Mouse (Mus musculus) kidney, postnatal 14 days (tissue): ENCODE data around the gene Kalrn.
A peak's percentile ranks its signal among the peaks of the same experiment; 100 is the strongest.

Experiments used
- DNase-seq: peaks from one replicate; pipeline ENCODE4 v3.0.0; 2022; ENCODE audit warnings: mixed read lengths

Gene Kalrn

DNA sequence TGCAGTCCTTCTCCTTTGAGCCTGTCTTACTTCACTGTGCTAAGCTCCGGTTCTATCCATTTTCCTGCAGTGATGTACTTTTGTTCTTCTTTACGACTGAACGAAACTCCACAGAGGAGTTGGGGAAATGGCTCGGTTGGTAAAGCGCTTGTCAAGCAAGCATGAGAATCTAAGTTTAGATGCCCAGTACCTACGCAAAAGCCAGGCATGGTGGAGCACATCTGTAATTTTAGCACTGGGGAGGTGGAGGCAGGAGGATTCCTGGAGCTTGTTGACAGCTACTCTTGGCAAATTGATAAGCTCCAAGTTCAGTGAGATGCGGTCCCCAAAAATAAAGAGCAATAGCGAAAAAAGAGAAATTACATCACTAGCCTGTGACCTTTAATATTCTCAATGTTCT, 82.1 kb downstream of the Kalrn start:
- DNase-seq: no peak

DNA sequence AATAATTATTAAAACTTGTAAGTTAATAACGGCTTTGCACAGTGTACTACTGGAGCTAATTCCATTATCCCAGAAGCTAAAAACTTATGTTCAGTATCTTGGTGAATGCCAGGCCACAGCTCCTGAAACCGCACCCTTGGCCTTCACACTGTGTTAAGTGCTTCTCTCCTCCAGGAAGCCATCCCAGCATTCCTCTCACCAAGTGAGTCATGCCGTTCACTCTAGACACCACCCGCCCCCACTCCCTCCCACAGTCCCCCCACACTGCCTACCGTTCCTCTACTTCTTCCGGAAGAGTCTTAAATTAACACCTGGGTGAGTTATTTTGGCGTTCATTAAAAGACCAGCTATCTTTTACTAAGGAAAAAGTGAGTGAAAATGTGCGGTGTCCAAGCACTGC, 82.8 kb downstream of the Kalrn start:
- DNase-seq: peak; percentile 16

DNA sequence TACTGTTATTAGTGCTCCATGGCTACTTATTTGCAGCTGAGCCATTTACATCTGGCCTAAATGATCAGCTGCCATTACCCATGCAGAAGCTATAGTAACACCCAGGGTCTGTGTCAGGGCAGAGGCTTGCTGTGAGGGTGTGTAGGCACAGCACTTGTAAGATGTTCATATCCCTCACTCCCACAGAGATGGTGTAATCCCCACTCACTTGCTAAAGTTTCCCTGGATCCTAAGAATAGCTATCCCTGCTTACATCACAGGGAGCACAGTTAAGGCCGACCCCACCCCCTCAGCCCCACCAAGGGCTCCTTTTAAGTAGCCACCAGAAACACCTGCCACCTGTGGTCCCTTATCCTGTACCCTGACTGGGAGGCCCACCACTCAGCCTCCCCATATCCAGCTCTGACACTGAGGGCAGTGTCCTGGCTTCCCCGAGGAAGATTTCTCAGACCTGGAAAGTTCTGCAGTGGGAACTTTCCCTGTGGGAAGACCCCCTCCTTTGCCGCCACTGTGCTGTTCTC, 83.5 kb downstream of the Kalrn start:
- DNase-seq: no peak

DNA sequence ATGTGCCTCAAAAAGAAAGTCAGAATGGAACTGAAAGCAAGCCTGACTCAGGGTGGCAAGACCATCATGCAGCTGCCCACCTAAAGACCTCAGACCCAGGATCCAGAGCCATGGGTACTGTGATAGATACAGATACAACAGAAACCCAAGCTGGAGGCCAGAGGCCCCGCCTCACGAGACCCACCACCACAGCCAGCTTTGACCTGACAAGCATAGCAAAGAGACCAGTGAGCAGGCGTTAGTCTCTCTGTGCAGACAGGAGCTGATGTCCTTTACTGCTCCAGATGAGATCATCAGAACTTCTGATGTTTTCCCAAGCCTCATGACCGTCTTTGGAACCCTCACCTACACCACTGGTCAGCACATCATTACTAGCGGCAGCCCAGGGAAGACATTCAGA, 85.5 kb downstream of the Kalrn start:
- DNase-seq: no peak

DNA sequence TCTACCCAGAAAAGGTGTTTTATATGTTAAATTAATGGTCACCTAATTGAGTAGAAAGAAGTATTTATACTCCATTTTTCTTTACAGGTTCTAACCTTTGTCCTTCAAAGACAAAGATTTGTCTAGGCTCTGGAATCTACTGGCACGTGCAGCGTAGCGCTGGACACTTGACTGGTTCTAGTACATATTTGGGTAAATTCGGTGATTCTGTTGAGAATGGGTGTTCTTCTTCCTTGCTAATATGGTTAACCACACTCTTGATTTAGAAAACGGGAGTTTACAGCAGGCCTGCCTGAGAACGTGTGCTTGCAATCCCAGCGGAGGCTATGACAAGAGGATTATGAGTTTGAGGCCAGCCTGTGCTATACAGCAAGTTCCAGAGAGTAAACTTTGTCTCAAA, 86.1 kb downstream of the Kalrn start:
- DNase-seq: no peak

DNA sequence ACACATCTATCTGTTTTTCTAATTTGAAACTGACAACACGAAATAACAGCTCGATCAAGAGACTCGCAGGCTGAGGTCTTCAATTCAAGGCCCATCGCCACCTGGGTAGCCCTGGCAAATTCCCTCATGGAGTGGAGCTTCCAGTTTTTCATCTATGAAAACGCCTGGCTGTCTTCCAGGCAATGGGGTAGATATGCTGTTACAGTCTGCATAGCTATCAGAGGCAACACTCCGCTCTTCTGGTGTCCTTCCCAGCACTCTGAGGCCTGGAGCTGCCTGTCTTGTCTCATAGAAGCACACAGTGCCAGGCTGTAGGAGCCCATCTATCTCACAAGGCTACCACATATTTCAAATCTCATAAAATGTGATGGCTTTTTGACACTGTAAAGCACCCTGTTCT, 87.8 kb downstream of the Kalrn start:
- no peak for DNase-seq

DNA sequence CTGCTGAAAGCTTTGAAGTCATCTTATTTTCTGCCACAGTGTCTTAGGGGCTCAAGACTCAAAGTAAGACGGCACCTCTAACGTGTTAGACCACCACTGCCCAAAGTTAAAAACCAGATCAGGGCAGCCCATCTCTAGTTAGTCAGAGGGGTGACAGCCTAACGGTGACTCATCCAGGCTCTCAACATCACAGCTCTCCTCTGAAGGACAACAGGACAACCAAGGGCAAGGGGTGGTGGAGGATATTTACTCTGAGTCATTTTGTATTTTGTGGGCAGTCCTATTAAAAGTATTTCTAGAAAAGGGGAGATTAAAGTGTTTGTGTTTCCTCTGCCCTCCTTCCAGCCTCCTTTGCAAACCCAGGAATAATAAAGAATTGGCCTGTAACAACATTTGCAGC, 88.4 kb downstream of the Kalrn start:
- no peak for DNase-seq

DNA sequence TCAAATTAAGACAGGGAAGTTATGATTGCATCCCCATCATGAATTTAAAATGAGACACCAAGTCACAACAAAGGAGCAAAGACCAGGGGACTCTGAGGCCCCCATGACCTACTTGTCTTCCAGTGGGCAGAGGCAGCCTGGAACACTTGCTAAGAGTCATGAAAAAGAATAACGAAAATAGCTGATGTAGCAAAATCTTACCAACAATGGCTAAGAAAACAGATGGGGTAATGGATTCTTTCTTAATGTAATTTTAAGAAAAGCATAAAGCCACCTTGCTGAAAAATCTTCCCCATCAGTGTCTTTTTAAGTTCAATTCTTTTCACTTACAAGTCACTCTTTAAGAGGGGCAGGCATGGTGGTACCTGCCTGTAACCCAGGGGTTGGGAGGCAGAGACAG, 89.1 kb downstream of the Kalrn start:
- DNase-seq: no peak

DNA sequence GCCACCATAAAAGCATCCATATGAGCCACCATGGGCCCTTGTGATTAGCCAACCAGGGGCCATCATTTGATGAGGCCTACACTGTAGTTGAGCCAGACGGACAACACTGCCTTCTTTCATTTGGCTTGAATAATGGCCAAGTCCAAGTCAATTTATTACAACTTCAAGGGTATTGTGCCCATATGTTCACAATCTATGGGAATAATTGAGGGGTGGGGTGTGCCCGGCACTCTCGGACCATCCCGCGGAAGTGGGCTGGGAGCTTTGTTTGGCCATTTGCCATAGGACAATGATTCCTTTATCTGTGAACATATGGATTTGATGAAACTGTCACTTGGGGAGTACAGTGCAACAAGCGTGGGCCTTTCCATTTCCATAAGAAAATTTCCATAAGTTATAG, 89.6 kb downstream of the Kalrn start:
- no peak for DNase-seq

DNA sequence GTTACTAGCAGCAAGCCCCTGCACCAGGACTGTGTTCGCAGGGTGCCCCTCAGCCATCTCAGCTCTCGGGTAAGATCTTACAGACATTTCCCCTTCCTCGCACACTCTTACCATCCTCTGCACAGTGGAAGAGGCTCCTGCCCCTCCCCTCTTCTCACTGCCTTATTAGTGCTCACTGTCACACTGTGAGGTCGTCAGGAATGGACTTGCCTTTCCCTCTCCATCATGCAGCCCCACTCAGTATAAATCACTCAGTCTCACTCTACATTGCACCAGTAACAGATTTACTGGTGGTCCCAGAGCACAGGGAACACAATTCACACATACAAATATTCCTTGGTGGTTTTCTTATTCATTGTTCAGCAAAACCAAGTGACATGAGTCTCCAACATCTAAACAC, 98.6 kb downstream of the Kalrn start:
- DNase-seq: no peak

DNA sequence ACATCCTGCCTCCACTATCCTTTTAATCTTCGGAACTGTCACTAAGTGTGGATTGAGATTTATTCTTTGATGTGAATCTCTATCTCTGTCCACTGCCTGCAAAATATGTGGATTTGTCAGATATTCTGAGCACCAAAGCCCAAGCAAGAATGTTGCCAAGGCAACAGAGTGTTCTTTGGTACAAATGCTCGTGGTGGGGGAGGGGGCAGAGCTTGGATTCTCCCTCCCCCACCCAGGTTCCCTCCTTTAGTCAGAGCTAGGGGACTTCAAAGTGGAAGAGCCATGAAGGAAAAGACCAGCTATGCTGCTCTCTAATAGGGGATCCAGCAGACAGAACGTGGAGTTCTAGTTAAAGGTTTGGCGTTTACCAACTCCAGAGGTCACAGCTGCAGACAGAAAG, 99.4 kb downstream of the Kalrn start:
- no peak for DNase-seq

DNA sequence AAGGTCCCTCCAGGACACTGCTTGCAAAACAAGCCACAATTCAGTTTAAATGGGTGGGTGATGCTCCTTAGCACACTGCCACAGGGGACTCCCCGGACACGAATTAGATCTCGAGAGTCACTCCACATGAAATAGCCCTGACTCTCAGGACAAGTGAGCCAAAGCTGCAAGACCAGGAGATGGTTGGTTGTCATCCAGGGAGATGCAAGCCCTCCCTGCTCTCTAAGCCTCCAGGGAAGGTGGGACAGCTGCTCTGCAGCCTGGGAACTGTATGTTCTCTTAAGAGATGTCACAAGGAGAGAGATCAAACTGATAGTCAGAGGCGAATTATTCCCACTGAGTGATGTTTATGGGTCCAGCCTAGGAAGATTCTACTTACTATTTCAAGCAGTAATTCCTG, 101.9 kb downstream of the Kalrn start:
- no peak for DNase-seq

DNA sequence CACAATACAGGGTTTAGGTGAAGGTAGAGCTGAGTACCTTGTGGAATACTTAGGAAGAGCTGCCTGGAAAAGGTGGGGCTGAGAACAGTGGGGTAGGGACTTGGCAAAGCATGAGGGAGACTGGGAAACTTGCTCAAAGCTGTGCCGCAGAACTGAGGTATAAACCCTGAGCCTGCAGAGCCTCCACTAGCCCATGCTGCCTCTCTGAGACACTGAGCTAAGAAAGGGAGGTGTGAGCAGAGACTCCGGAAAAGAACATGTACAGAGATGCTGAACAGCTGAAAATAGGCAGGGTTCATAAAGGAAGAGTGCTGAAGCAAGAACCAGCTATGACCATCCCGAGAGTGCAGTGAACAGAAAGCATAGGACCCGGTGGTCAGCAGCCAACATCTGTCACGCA, 103.0 kb downstream of the Kalrn start:
- no peak for DNase-seq

DNA sequence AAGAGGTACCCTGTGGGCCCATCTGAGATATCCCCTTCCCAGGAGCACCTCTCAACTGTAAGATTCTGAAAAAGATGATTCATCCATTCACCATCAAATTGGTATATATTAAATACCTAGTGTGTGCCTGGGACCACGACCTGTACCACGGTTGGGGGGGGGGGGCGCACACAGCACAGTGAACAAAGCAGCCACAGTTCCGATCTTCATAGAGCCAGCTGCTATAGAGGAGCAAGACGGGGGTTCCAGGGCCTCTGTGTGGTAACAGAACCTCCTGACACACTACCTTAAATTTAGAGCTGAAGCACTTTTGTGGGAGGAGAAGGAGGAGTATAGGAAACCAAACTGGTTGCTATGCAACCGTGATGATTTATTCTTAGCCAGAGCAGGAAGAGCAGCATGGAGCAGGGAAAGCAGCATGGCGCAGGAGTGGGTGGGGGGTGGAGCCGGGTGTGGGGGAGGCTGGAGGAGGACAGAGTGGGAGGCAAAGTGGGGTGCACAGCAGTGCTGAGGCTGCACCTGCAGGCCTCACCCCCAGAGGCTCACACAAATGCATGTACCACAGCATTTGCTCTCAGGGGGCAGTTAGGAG, 104.0 kb downstream of the Kalrn start:
- peak; percentile 29 for DNase-seq

DNA sequence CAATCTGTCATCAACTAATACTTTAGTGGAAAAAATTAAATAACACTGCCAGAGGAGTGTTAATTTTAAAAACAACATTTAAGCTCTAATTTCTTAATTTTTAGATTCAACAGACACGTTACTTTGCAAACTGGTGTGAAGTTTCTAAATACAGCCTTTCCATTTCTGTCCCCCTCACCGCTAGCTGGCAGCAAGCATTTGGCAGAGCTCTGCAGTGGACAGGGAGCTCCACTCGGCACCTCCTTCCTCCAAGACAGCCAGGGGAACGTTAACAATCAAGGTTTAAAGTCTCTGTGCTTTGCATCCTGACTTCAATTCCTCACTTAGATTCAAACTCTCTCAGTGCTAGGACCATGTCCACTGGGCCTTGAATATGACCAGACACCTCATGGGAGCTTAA, 106.7 kb downstream of the Kalrn start:
- no peak for DNase-seq

DNA sequence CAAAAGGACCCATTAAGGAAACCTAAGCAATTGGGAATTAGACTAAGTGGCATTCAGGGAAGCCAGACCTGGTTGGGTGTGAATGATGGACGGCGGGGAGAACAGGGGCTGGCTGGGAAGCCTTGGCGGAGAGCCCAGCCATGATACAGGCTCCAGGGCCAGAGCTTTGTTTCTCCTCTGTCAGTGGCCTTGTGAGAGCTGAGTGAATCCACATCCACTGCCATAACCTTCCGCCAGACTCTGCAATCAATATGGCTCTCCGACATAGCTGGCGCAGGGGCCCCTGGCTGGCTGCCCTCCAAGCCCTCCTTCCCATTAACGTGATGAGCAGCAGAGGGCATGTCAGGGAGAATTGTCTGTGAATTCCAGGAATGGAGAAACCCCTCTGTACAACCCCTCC, 117.0 kb downstream of the Kalrn start:
- DNase-seq: no peak

DNA sequence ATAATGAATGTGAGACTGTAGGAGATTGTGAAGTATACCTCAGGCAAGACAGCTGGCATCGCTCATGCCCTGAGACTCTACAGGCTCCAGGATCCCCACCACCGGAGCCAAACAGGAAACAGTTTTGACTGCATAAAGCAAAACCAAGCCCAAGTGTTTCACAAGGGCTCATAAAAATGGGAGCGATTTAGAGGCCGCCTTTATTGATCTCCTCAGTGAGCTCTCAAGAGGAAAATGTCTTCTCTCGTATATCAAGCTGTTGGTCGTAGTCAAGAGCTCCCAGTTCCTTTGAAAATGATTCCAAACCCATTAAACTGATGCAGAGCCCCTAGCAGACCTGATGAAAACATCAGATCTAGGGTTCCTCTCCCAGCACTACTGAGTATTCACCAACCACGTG, 127.7 kb downstream of the Kalrn start:
- peak; percentile 23 for DNase-seq

DNA sequence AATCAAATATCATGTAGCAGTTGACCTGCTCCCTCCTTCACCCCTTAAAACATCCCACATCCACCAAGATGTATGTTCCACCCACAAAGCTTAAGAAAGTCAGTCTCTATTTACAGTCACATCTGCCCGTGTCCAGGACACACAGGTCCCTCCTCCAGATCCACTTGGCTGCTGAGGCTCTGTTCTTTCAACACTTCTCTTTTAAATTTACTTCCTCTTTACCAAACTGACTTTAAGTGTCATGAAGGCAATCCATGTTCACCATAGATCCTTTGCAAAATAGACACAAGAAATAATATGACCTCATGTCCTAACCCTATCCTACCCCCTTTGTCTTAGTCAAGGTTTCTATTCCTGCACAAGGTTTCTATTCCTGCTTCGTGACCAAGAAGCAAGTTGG, 131.6 kb downstream of the Kalrn start:
- DNase-seq: no peak

DNA sequence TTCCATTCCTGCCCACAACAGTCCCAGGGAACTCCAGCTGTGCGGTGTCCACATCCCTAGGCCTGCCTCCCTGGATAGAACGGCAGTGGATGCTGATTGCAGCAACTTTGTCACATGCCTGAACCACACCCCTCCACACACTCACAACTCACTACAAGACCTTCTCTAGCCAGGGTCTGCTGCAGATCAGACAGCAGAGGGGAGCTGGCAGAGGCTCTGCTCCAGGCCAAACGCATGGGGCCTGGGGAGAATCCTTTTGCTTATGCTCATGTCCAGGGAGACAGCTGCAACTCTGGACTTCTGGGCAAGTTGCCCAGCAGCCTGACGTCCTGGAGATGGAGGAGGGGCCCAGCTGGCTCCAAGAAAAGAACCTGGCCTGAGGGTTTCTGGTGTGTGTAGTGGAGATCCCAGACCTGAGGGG, 132.3 kb downstream of the Kalrn start:
- peak; percentile 88 for DNase-seq

DNA sequence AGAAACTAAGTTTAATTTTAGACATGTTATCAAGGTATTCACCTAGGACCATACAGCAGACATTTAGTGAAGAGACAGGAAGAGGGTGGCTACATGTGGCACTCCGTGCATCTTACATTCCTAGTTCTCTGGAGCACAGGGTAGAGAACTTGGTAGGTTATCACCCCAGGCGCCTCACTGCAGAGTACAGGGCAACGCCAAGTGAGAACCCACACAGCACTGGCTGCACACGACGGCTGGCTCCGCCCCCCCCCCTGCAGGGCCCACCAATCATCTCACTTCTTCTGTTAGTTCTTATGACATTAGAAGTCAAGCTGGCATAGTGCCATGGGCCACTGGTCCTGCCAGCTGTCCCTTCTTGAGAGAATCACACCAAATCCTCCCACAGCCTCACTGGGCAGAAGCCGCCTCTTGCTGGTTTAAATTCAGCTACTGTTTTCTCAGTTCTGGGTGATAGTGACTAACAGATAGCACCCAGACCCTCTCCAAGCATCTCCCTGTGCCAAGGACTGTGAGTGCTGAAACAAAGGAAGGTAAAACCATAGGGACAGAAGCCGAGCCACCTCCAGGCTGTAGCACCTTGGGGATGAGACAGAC, 133.2 kb downstream of the Kalrn start:
- peak; percentile 9 for DNase-seq

DNA sequence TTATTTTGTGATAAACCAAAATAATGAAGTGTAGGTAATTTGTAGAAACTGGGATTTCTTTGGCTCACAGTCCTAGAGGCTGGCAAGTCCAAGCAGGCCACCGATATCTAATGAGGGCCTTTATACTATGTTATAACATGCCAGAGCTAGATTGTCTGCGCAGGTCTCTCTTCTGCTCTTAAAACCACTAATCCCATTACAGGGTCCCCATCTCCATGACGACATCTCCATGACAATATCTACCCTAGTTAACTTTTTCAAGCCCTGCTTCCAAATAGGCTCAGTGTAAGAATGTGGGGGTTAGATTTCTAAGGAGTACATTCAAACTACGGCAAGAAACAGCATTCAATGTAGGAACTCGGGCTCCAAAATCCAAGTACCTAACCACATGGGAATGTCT, 143.2 kb downstream of the Kalrn start:
- no peak for DNase-seq

DNA sequence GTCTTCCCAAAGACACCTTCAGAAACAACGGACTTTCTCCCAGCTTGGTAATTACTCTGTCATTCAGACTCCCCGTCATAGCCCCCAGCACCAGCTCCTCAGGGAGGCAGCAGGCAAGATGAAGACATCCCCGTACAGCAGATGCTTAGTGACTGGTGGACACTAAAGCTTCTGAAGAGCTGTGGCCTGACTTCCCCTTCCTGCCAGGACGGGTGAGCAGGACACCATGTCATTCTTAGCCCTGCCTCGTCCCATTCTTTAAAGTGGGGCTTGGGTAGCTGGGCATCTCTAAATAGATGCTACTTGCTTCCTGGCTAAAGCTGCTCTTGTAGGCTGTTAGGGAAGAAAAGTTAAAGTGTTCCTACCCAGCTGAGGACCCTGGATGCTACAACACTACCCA, 145.7 kb downstream of the Kalrn start:
- no peak for DNase-seq

DNA sequence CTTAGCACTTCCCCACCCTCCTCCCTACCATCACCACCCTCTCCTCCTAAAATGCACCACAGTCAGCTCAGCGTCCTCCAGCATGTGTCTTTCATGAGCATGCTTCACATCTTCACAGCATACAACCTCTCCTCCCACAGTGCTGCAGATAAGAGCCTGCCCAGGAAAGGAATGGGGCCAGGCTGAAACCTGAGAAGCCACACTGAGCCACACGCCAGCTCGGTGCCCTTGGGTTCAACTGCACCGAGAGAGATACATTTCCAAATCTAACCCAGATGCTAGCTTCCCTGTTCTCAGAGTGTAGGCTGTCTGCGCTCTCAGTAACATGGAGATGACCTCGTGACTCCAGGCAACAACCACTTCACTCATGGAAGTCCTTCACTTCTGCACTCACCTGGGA, 151.9 kb downstream of the Kalrn start:
- DNase-seq: no peak

DNA sequence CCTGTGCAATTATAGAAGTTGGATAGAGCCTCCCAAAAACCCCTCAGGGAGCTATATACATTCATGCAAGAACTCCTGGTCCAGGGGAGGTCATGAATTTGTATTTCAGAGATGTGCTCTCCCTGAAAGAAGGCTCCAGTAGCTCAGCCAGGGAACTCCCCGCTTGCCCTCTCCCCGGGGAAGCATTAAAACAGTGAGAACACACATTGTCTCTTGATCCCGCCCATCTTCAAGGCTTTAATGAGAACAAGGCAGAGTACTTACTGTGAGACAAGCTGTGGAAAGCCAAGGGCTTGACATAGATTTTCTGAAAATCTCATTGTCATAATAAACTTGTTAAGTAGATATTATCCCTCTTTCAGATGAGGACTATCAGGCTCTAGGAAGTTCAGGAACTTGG, 155.4 kb downstream of the Kalrn start:
- no peak for DNase-seq

DNA sequence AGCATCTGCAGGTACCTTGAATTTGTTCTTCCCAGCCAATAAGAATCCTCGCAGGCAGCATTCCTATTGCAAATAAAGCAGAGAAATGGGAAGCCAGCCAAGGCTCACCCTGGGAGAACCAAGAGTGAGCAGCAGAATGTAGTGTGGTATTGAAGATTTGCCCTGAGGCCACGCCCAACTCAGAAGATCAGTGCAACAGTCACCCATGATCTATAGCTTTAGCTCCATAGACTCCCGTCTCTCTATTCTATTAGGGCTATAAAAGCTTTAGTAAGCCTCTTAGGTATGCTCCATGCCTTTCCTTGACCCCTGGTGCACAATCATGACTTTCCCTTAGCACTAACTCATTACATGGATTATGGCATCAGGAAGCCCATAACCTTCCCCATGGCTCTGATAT, 155.9 kb downstream of the Kalrn start:
- DNase-seq: no peak
